Mouse (Mus musculus): Measurements from ENCODE around the gene Gpatch2. TPM values are rescaled to one million over a fixed set of nuclear protein-coding genes. Genes with fewer than 3 reads are reported as not detected.

Gene Gpatch2
- polyA plus RNA-seq, 1 experiment from 2014 or later: 19.5 TPM

- Histone ChIP-seq H3K9ac (ENCODE audit: low read depth, low read length) (no peak overlapping the region), H3K36me3 (ENCODE audit: control insufficient read depth, insufficient read depth, low read length) (no peaks in the 10 kb centered on the region), H3K27me3 (ENCODE audit: control insufficient read depth, insufficient read depth, low read depth, low read length) (no peaks in the 10 kb centered on the region), H3K4me1 (ENCODE audit: control insufficient read depth, insufficient read depth, low read length) (peaks cover 6% of the 10 kb centered on the region; the same call in 1 of the 2 replicates), H3K27ac (ENCODE audit: low read length) (no peak overlapping the region), H3K9me3 (replicated peaks; ENCODE audit: control insufficient read depth, low read length, poor library complexity, severe bottlenecking) (no peaks in the 10 kb centered on the region), H3K4me3 (ENCODE audit: low read depth, low read length) (no peak overlapping the region), H3K4me2 (ENCODE audit: low read length) (no peak overlapping the region)
- 0 out of 2 replicates have a peak, but pooled peaks have one; percentile 8 for ATAC-seq
- WGBS: 76% methylated on average over 8 of the region's 8 CpGs
Measured at GRCm38 (mm10) chr1:187356904-187357303, 141.6 kb downstream of the Gpatch2 start.

GRCm38 (mm10) chr1:187360240-187360639 is 144.9 kb downstream of the Gpatch2 start:
- no peak overlapping the region for H3K27ac ChIP-seq (ENCODE audit: low read length)
- H3K9ac ChIP-seq (ENCODE audit: low read depth, low read length): no peak overlapping the region
- no peak overlapping the region for H3K4me3 ChIP-seq (ENCODE audit: low read depth, low read length)
- no peak overlapping the region for H3K4me2 ChIP-seq (ENCODE audit: low read length)
- WGBS: 47% methylated on average over 3 of the region's 3 CpGs
- H3K4me1 ChIP-seq (ENCODE audit: control insufficient read depth, insufficient read depth, low read length): peaks cover 6% of the 10 kb centered on the region; the same call in 1 of the 2 replicates
- no peaks in the 10 kb centered on the region for H3K27me3 ChIP-seq (ENCODE audit: control insufficient read depth, insufficient read depth, low read depth, low read length)
- H3K9me3 ChIP-seq (replicated peaks; ENCODE audit: control insufficient read depth, low read length, poor library complexity, severe bottlenecking): no peaks in the 10 kb centered on the region
- no peaks in the 10 kb centered on the region for H3K36me3 ChIP-seq (ENCODE audit: control insufficient read depth, insufficient read depth, low read length)
- ATAC-seq: no peak

- H3K36me3 ChIP-seq (ENCODE audit: control insufficient read depth, insufficient read depth, low read length): no peaks in the 10 kb centered on the region
- no peak for ATAC-seq
- no peak overlapping the region for H3K4me2 ChIP-seq (ENCODE audit: low read length)
- H3K9ac ChIP-seq (ENCODE audit: low read depth, low read length): no peak overlapping the region
- H3K4me1 ChIP-seq (ENCODE audit: control insufficient read depth, insufficient read depth, low read length): no peaks in the 10 kb centered on the region
- H3K27ac ChIP-seq (ENCODE audit: low read length): no peak overlapping the region
- H3K9me3 ChIP-seq (replicated peaks; ENCODE audit: control insufficient read depth, low read length, poor library complexity, severe bottlenecking): no peaks in the 10 kb centered on the region
- WGBS: 92% methylated on average over 5 of the region's 5 CpGs
- H3K4me3 ChIP-seq (ENCODE audit: low read depth, low read length): no peak overlapping the region
- no peaks in the 10 kb centered on the region for H3K27me3 ChIP-seq (ENCODE audit: control insufficient read depth, insufficient read depth, low read depth, low read length)
Measured at GRCm38 (mm10) chr1:187362536-187362935, 147.2 kb downstream of the Gpatch2 start.

- Histone ChIP-seq H3K36me3 (ENCODE audit: control insufficient read depth, insufficient read depth, low read length) (no peaks in the 10 kb centered on the region), H3K4me1 (ENCODE audit: control insufficient read depth, insufficient read depth, low read length) (no peaks in the 10 kb centered on the region), H3K9ac (ENCODE audit: low read depth, low read length) (no peak overlapping the region), H3K4me2 (ENCODE audit: low read length) (no peak overlapping the region), H3K9me3 (replicated peaks; ENCODE audit: control insufficient read depth, low read length, poor library complexity, severe bottlenecking) (no peaks in the 10 kb centered on the region), H3K27ac (ENCODE audit: low read length) (no peak overlapping the region), H3K4me3 (ENCODE audit: low read depth, low read length) (no peak overlapping the region), H3K27me3 (ENCODE audit: control insufficient read depth, insufficient read depth, low read depth, low read length) (no peaks in the 10 kb centered on the region)
- 91% methylated on average over 3 of the region's 3 CpGs for WGBS
- ATAC-seq: no peak
Measured at GRCm38 (mm10) chr1:187365424-187365823, 150.1 kb downstream of the Gpatch2 start.

GRCm38 (mm10) chr1:187366806-187367205 is 151.5 kb downstream of the Gpatch2 start:
- 54% methylated on average over 2 of the region's 2 CpGs for WGBS
- no peaks in the 10 kb centered on the region for H3K4me1 ChIP-seq (ENCODE audit: control insufficient read depth, insufficient read depth, low read length)
- no peak for ATAC-seq
- H3K4me2 ChIP-seq (ENCODE audit: low read length): no peak overlapping the region
- no peak overlapping the region for H3K9ac ChIP-seq (ENCODE audit: low read depth, low read length)
- no peaks in the 10 kb centered on the region for H3K27me3 ChIP-seq (ENCODE audit: control insufficient read depth, insufficient read depth, low read depth, low read length)
- no peak overlapping the region for H3K4me3 ChIP-seq (ENCODE audit: low read depth, low read length)
- H3K27ac ChIP-seq (ENCODE audit: low read length): no peak overlapping the region
- H3K9me3 ChIP-seq (replicated peaks; ENCODE audit: control insufficient read depth, low read length, poor library complexity, severe bottlenecking): no peaks in the 10 kb centered on the region
- no peaks in the 10 kb centered on the region for H3K36me3 ChIP-seq (ENCODE audit: control insufficient read depth, insufficient read depth, low read length)

- 81% methylated on average over 2 of the region's 2 CpGs for WGBS
- no peaks in the 10 kb centered on the region for H3K4me1 ChIP-seq (ENCODE audit: control insufficient read depth, insufficient read depth, low read length)
- no peak overlapping the region for H3K4me3 ChIP-seq (ENCODE audit: low read depth, low read length)
- no peaks in the 10 kb centered on the region for H3K36me3 ChIP-seq (ENCODE audit: control insufficient read depth, insufficient read depth, low read length)
- H3K9ac ChIP-seq (ENCODE audit: low read depth, low read length): no peak overlapping the region
- H3K27me3 ChIP-seq (ENCODE audit: control insufficient read depth, insufficient read depth, low read depth, low read length): no peaks in the 10 kb centered on the region
- H3K9me3 ChIP-seq (replicated peaks; ENCODE audit: control insufficient read depth, low read length, poor library complexity, severe bottlenecking): no peaks in the 10 kb centered on the region
- H3K27ac ChIP-seq (ENCODE audit: low read length): no peak overlapping the region
- no peak for ATAC-seq
- H3K4me2 ChIP-seq (ENCODE audit: low read length): no peak overlapping the region
Measured at GRCm38 (mm10) chr1:187369049-187369448, 153.7 kb downstream of the Gpatch2 start.

GRCm38 (mm10) chr1:187373506-187373905 is 158.2 kb downstream of the Gpatch2 start:
- 57% methylated on average over 6 of the region's 6 CpGs for WGBS

GRCm38 (mm10) chr1:187374418-187374817 is 159.1 kb downstream of the Gpatch2 start:
- no peak overlapping the region for H3K4me2 ChIP-seq (ENCODE audit: low read length)
- H3K27me3 ChIP-seq (ENCODE audit: control insufficient read depth, insufficient read depth, low read depth, low read length): no peaks in the 10 kb centered on the region
- no peak overlapping the region for H3K9ac ChIP-seq (ENCODE audit: low read depth, low read length)
- no peak overlapping the region for H3K27ac ChIP-seq (ENCODE audit: low read length)
- H3K9me3 ChIP-seq (replicated peaks; ENCODE audit: control insufficient read depth, low read length, poor library complexity, severe bottlenecking): no peaks in the 10 kb centered on the region
- H3K36me3 ChIP-seq (ENCODE audit: control insufficient read depth, insufficient read depth, low read length): no peaks in the 10 kb centered on the region
- peak; percentile 39; the same call in 1 of the 2 replicates for ATAC-seq
- peaks cover 8% of the 10 kb centered on the region; the same call in 1 of the 2 replicates for H3K4me1 ChIP-seq (ENCODE audit: control insufficient read depth, insufficient read depth, low read length)
- no peak overlapping the region for H3K4me3 ChIP-seq (ENCODE audit: low read depth, low read length)
- WGBS: 95% methylated on average over 4 of the region's 4 CpGs

More at GRCm38 (mm10) chr1:187373506-187373905, 158.2 kb downstream of the Gpatch2 start:
- Histone ChIP-seq H3K4me3 (ENCODE audit: low read depth, low read length) (no peak overlapping the region), H3K27ac (ENCODE audit: low read length) (no peak overlapping the region), H3K4me2 (ENCODE audit: low read length) (no peak overlapping the region), H3K36me3 (ENCODE audit: control insufficient read depth, insufficient read depth, low read length) (no peaks in the 10 kb centered on the region), H3K9me3 (replicated peaks; ENCODE audit: control insufficient read depth, low read length, poor library complexity, severe bottlenecking) (no peaks in the 10 kb centered on the region), H3K9ac (ENCODE audit: low read depth, low read length) (no peak overlapping the region), H3K27me3 (ENCODE audit: control insufficient read depth, insufficient read depth, low read depth, low read length) (no peaks in the 10 kb centered on the region), H3K4me1 (ENCODE audit: control insufficient read depth, insufficient read depth, low read length) (peaks cover 7% of the 10 kb centered on the region; the same call in 1 of the 2 replicates)
- ATAC-seq: no peak

- Histone ChIP-seq H3K4me2 (ENCODE audit: low read length) (no peak overlapping the region), H3K4me3 (ENCODE audit: low read depth, low read length) (no peak overlapping the region), H3K27me3 (ENCODE audit: control insufficient read depth, insufficient read depth, low read depth, low read length) (no peaks in the 10 kb centered on the region), H3K27ac (ENCODE audit: low read length) (no peak overlapping the region), H3K9ac (ENCODE audit: low read depth, low read length) (no peak overlapping the region), H3K9me3 (replicated peaks; ENCODE audit: control insufficient read depth, low read length, poor library complexity, severe bottlenecking) (no peaks in the 10 kb centered on the region), H3K36me3 (ENCODE audit: control insufficient read depth, insufficient read depth, low read length) (no peaks in the 10 kb centered on the region), H3K4me1 (ENCODE audit: control insufficient read depth, insufficient read depth, low read length) (peaks cover 8% of the 10 kb centered on the region; the same call in 1 of the 2 replicates)
- ATAC-seq: no peak
- WGBS: 82% methylated on average over 11 of the region's 11 CpGs
Measured at GRCm38 (mm10) chr1:187376946-187377671, 161.8 kb downstream of the Gpatch2 start.
